Mouse (Mus musculus) E14TG2a.4 (cell line): ENCODE data around the gene Adgrl1.

ENCODE experiments used
- CTCF ChIP-seq: conservative IDR thresholded peaks from 2 replicates; pipeline ENCODE4 v1.5.1; 2014; ENCODE audit warnings: low read length
- NANOG ChIP-seq: IDR thresholded peaks from 2 replicates; pipeline ENCODE4 v1.6.1; 2014; ENCODE audit warnings: borderline replicate concordance, low read length, mixed read lengths
- POU5F1 ChIP-seq: IDR thresholded peaks from 2 replicates; pipeline ENCODE4 v1.6.1; 2014; ENCODE audit warnings: low read length, borderline replicate concordance

GRCm38 (mm10) chr8:83898985-83899362 lies 931 bp upstream of the Adgrl1 start:
- no peak for TF ChIP-seq CTCF
- TF ChIP-seq POU5F1 = no peak
- TF ChIP-seq NANOG = no peak
